Mouse (Mus musculus): Measurements from ENCODE around the gene Ifna9. TPM values are rescaled to one million over a fixed set of nuclear protein-coding genes. Genes with fewer than 3 reads are reported as not detected.

The Ifna9 gene
- polyA plus RNA-seq (2014; fragmentation: Illumina TruSeq; extraction: RNeasy Lipid Tissue Mini Kit (QIAGEN cat#74804); ENCODE audit: insufficient read depth, low read depth, low replicate concordance) = not detected

DNA sequence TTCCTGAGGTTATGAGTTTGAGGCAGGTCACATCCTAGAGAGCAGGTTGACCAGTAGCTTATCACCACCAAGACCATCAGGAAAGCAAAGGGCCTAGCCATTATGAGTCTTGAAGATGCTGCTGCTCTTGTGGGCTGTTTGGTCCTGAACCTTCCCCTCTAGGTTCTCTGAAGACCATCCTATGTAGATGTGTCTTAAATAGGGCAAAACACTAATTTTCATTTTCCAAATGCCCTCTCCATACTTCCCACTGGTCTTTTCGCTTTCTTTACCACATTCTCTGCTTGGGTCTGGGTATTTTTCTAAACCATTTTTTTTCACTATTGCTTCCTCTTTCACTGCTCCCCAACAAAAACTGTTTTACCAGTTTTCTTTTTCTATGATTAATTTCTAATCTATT lies at the start of gene Ifna9:
TSS of gene Ifna9 (minus strand) at position 101 of the 400 bp plus-strand sequence.

DNA sequence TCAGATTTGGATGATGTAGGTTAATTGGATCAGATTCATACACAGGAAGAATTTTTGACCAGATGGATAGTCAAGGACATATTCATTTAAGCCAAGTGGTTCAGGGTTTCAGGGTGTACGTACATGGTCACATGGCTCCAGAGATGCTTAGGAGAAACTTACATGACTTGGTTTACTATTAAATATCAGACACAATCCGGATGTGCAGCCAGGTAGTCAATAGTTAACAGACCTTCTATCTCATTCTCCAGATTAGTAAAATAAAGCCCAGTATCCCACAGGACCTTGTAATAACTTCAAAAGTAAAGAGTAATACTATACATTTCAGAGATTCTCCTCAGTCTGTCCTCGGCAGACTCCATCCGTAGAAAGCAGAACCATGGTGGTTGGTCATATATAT lies 42.1 kb upstream of the Ifna9 start, which contains the start of gene C87499:
TSS of gene C87499 (minus strand) at position 101 of the 400 bp plus-strand sequence.

DNA sequence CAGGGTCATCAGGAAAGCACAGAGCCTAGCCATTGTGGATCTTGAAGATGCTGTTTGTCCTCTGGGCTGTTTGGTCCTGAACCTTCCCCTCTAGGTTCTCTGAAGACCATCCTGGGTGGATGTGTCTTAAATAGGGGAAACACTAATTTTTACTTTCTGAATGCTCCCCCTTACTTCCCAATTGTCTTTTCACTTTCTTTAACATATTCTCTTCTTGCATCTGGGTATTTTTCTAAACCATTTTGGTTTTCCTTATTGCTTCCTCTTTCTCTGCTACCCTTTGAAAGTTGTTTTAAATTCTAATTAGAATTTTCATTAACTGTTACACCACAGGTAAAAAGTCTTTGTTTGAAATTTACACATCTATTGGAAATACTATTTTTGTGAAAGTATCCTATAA lies 11.1 kb upstream of the Ifna9 start, which contains the start of gene Ifna12:
TSS of gene Ifna12 (minus strand) at position 101 of the 400 bp plus-strand sequence.

DNA sequence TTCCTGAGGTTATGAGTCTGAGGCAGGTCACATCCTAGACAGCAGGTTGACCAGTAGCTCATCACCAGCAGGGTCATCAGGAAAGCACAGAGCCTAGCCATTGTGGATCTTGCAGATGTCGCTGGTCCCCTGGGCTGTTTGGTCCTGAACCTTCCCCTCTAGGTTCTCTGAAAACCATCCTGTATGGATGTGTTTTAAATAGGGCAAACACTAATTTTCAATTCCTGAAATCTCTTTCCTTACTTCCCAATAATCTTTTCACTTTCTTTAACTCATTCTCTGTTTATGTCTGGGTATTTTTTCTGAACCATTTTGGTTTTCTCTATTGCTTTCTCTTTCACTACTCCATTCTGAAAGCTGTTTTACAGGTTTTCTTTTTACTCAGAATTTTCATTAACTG lies 20.5 kb downstream of the Ifna9 start, which contains the start of gene Ifna14:
TSS of gene Ifna14 (minus strand) at position 101 of the 400 bp plus-strand sequence.

DNA sequence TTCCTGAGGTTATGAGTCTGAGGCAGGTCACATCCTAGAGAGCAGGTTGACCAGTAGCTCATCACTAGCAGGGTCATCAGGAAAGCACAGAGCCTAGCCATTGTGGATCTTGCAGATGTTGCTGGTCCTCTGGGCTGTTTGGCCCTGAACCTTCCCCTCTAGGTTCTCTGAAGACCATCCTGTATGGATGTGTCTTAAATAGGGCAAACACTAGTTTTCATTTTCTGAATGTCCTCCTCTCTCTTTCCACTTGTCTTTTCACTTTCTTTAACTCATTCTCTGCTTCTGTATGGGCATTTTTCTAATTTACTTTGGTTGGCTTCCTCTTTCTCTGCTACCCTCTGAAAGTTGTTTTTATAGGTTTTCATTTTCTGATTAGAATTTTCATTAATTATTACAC lies 34.0 kb downstream of the Ifna9 start, which contains the start of gene Ifna15:
TSS of gene Ifna15 (minus strand) at position 101 of the 400 bp plus-strand sequence.

Other genes with a start within 250 kb of the Ifna9 start
- 5.1 TPM for gene Hacd4, start 153.5 kb downstream of the Ifna9 start, polyA plus RNA-seq (2014; fragmentation: Illumina TruSeq; extraction: RNeasy Lipid Tissue Mini Kit (QIAGEN cat#74804); ENCODE audit: insufficient read depth, low read depth, low replicate concordance)
- gene Ifnb1, start 69.6 kb downstream of the Ifna9 start, polyA plus RNA-seq (2014; fragmentation: Illumina TruSeq; extraction: RNeasy Lipid Tissue Mini Kit (QIAGEN cat#74804); ENCODE audit: insufficient read depth, low read depth, low replicate concordance) = not detected
- gene Ifna15, start 34.1 kb downstream of the Ifna9 start, polyA plus RNA-seq (2014; fragmentation: Illumina TruSeq; extraction: RNeasy Lipid Tissue Mini Kit (QIAGEN cat#74804); ENCODE audit: insufficient read depth, low read depth, low replicate concordance) = not detected
- not detected for gene Ifna14, start 20.6 kb downstream of the Ifna9 start, polyA plus RNA-seq (2014; fragmentation: Illumina TruSeq; extraction: RNeasy Lipid Tissue Mini Kit (QIAGEN cat#74804); ENCODE audit: insufficient read depth, low read depth, low replicate concordance)
- gene Ifna12, start 11.0 kb upstream of the Ifna9 start, polyA plus RNA-seq (2014; fragmentation: Illumina TruSeq; extraction: RNeasy Lipid Tissue Mini Kit (QIAGEN cat#74804); ENCODE audit: insufficient read depth, low read depth, low replicate concordance) = not detected
- gene C87499, start 42.0 kb upstream of the Ifna9 start, polyA plus RNA-seq (2014; fragmentation: Illumina TruSeq; extraction: RNeasy Lipid Tissue Mini Kit (QIAGEN cat#74804); ENCODE audit: insufficient read depth, low read depth, low replicate concordance) = not detected
- gene Ifna13, start 52.1 kb upstream of the Ifna9 start, polyA plus RNA-seq (2014; fragmentation: Illumina TruSeq; extraction: RNeasy Lipid Tissue Mini Kit (QIAGEN cat#74804); ENCODE audit: insufficient read depth, low read depth, low replicate concordance) = not detected
- gene Ifna16, start 84.5 kb upstream of the Ifna9 start, polyA plus RNA-seq (2014; fragmentation: Illumina TruSeq; extraction: RNeasy Lipid Tissue Mini Kit (QIAGEN cat#74804); ENCODE audit: insufficient read depth, low read depth, low replicate concordance) = not detected
- not detected for gene Ifna2, start 91.5 kb upstream of the Ifna9 start, polyA plus RNA-seq (2014; fragmentation: Illumina TruSeq; extraction: RNeasy Lipid Tissue Mini Kit (QIAGEN cat#74804); ENCODE audit: insufficient read depth, low read depth, low replicate concordance)
- not detected for gene Ifnab, start 99.0 kb upstream of the Ifna9 start, polyA plus RNA-seq (2014; fragmentation: Illumina TruSeq; extraction: RNeasy Lipid Tissue Mini Kit (QIAGEN cat#74804); ENCODE audit: insufficient read depth, low read depth, low replicate concordance)
- not detected for gene Gm26566, start 129.4 kb upstream of the Ifna9 start, polyA plus RNA-seq (2014; fragmentation: Illumina TruSeq; extraction: RNeasy Lipid Tissue Mini Kit (QIAGEN cat#74804); ENCODE audit: insufficient read depth, low read depth, low replicate concordance)
- 30.6 TPM for gene Klhl9, start 130.1 kb upstream of the Ifna9 start, polyA plus RNA-seq (2014; fragmentation: Illumina TruSeq; extraction: RNeasy Lipid Tissue Mini Kit (QIAGEN cat#74804); ENCODE audit: insufficient read depth, low read depth, low replicate concordance)
- not detected for gene Gm13271, start 162.5 kb upstream of the Ifna9 start, polyA plus RNA-seq (2014; fragmentation: Illumina TruSeq; extraction: RNeasy Lipid Tissue Mini Kit (QIAGEN cat#74804); ENCODE audit: insufficient read depth, low read depth, low replicate concordance)
- gene Gm13283, start 167.7 kb upstream of the Ifna9 start, polyA plus RNA-seq (2014; fragmentation: Illumina TruSeq; extraction: RNeasy Lipid Tissue Mini Kit (QIAGEN cat#74804); ENCODE audit: insufficient read depth, low read depth, low replicate concordance) = not detected
- not detected for gene Gm13290, start 181.4 kb upstream of the Ifna9 start, polyA plus RNA-seq (2014; fragmentation: Illumina TruSeq; extraction: RNeasy Lipid Tissue Mini Kit (QIAGEN cat#74804); ENCODE audit: insufficient read depth, low read depth, low replicate concordance)
- not detected for gene Gm13289, start 184.5 kb upstream of the Ifna9 start, polyA plus RNA-seq (2014; fragmentation: Illumina TruSeq; extraction: RNeasy Lipid Tissue Mini Kit (QIAGEN cat#74804); ENCODE audit: insufficient read depth, low read depth, low replicate concordance)
- not detected for gene Gm13272, start 187.5 kb upstream of the Ifna9 start, polyA plus RNA-seq (2014; fragmentation: Illumina TruSeq; extraction: RNeasy Lipid Tissue Mini Kit (QIAGEN cat#74804); ENCODE audit: insufficient read depth, low read depth, low replicate concordance)
- gene Ifnz, start 189.7 kb upstream of the Ifna9 start, polyA plus RNA-seq (2014; fragmentation: Illumina TruSeq; extraction: RNeasy Lipid Tissue Mini Kit (QIAGEN cat#74804); ENCODE audit: insufficient read depth, low read depth, low replicate concordance) = not detected
- gene Gm13276, start 193.3 kb upstream of the Ifna9 start, polyA plus RNA-seq (2014; fragmentation: Illumina TruSeq; extraction: RNeasy Lipid Tissue Mini Kit (QIAGEN cat#74804); ENCODE audit: insufficient read depth, low read depth, low replicate concordance) = not detected
- gene Gm13277, start 196.2 kb upstream of the Ifna9 start, polyA plus RNA-seq (2014; fragmentation: Illumina TruSeq; extraction: RNeasy Lipid Tissue Mini Kit (QIAGEN cat#74804); ENCODE audit: insufficient read depth, low read depth, low replicate concordance) = not detected
- gene Gm13278, start 199.2 kb upstream of the Ifna9 start, polyA plus RNA-seq (2014; fragmentation: Illumina TruSeq; extraction: RNeasy Lipid Tissue Mini Kit (QIAGEN cat#74804); ENCODE audit: insufficient read depth, low read depth, low replicate concordance) = not detected
- not detected for gene Gm13275, start 202.1 kb upstream of the Ifna9 start, polyA plus RNA-seq (2014; fragmentation: Illumina TruSeq; extraction: RNeasy Lipid Tissue Mini Kit (QIAGEN cat#74804); ENCODE audit: insufficient read depth, low read depth, low replicate concordance)
- not detected for gene Gm13279, start 205.0 kb upstream of the Ifna9 start, polyA plus RNA-seq (2014; fragmentation: Illumina TruSeq; extraction: RNeasy Lipid Tissue Mini Kit (QIAGEN cat#74804); ENCODE audit: insufficient read depth, low read depth, low replicate concordance)
- not detected for gene Gm13285, start 207.3 kb upstream of the Ifna9 start, polyA plus RNA-seq (2014; fragmentation: Illumina TruSeq; extraction: RNeasy Lipid Tissue Mini Kit (QIAGEN cat#74804); ENCODE audit: insufficient read depth, low read depth, low replicate concordance)
- not detected for gene Gm13287, start 210.9 kb upstream of the Ifna9 start, polyA plus RNA-seq (2014; fragmentation: Illumina TruSeq; extraction: RNeasy Lipid Tissue Mini Kit (QIAGEN cat#74804); ENCODE audit: insufficient read depth, low read depth, low replicate concordance)
- not detected for gene Gm13288, start 213.1 kb upstream of the Ifna9 start, polyA plus RNA-seq (2014; fragmentation: Illumina TruSeq; extraction: RNeasy Lipid Tissue Mini Kit (QIAGEN cat#74804); ENCODE audit: insufficient read depth, low read depth, low replicate concordance)
- not detected for gene Ifna7, start 223.8 kb upstream of the Ifna9 start, polyA plus RNA-seq (2014; fragmentation: Illumina TruSeq; extraction: RNeasy Lipid Tissue Mini Kit (QIAGEN cat#74804); ENCODE audit: insufficient read depth, low read depth, low replicate concordance)
- gene Ifna11, start 227.6 kb upstream of the Ifna9 start, polyA plus RNA-seq (2014; fragmentation: Illumina TruSeq; extraction: RNeasy Lipid Tissue Mini Kit (QIAGEN cat#74804); ENCODE audit: insufficient read depth, low read depth, low replicate concordance) = not detected
- gene Ifna6, start 235.0 kb upstream of the Ifna9 start, polyA plus RNA-seq (2014; fragmentation: Illumina TruSeq; extraction: RNeasy Lipid Tissue Mini Kit (QIAGEN cat#74804); ENCODE audit: insufficient read depth, low read depth, low replicate concordance) = not detected
- gene Ifna5, start 243.1 kb upstream of the Ifna9 start, polyA plus RNA-seq (2014; fragmentation: Illumina TruSeq; extraction: RNeasy Lipid Tissue Mini Kit (QIAGEN cat#74804); ENCODE audit: insufficient read depth, low read depth, low replicate concordance) = not detected
- gene Ifna4, start 249.5 kb upstream of the Ifna9 start, polyA plus RNA-seq (2014; fragmentation: Illumina TruSeq; extraction: RNeasy Lipid Tissue Mini Kit (QIAGEN cat#74804); ENCODE audit: insufficient read depth, low read depth, low replicate concordance) = not detected

Data from lung, adult 10 weeks (tissue).